ENCODE assay signal across 16 mouse cellular contexts in the genomic region with DNA sequence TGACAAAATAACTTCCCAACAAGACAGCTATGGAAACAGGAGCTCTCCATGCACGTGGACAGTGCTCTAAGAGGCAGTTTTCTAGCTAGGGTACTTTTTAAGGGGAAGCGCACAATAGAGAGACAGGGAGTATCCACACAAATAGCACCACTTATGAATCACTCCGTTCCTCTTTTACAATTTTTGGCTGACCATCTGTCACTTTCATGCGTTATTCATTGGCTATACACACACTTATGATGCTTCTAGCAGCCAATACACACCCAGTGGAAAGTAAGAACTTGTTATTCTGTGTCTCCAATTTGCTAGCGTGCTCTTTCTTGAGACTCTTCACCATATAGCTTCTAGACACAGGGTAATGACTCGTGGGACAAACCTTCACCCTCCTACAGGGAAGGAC.
"Had no signal": no experiment of that assay in that cellular context is flagged by ENCODE, and none has a peak within 500 bp of the region (broad histone marks: within the 10 kb centered on the region; RNA-seq: fewer than 3 reads in every experiment).

No protein-coding gene starts in this region.

- H3K36me3 ChIP-seq: liver, embryonic 15.5 days; neural tube, embryonic 15.5 days had no signal

- H3K27ac ChIP-seq: layer of hippocampus, adult 2 months; left cerebral cortex, adult 2 months; limb, embryonic 10.5 days; liver, embryonic 15.5 days; midbrain, embryonic 10.5 days; neural tube, embryonic 15.5 days had no signal

- H3K9ac ChIP-seq: liver, embryonic 15.5 days; lung, embryonic 14.5 days; neural tube, embryonic 15.5 days had no signal

- H3K4me1 ChIP-seq: limb, embryonic 10.5 days; midbrain, embryonic 10.5 days; neural tube, embryonic 15.5 days had no signal

- H3K4me3 ChIP-seq: layer of hippocampus, adult 2 months; left cerebral cortex, adult 2 months; limb, embryonic 10.5 days; liver, embryonic 15.5 days; midbrain, embryonic 10.5 days; myocyte; neural tube, embryonic 15.5 days had no signal

- H3K4me2 ChIP-seq: liver, embryonic 11.5 days; liver, embryonic 15.5 days; lung, embryonic 14.5 days; neural tube, embryonic 15.5 days had no signal

- H3K27me3 ChIP-seq: liver, embryonic 15.5 days; neural tube, embryonic 15.5 days had no signal

- H3K9me3 ChIP-seq: limb, embryonic 10.5 days; liver, embryonic 15.5 days; midbrain, embryonic 10.5 days; neural tube, embryonic 15.5 days had no signal

- DNase-seq: kidney, postnatal 10 days; kidney, postnatal 4 days; lung, embryonic 14.5 days; lung, postnatal 10 days; lung, postnatal 4 days; midbrain, embryonic 14.5 days; right cerebral cortex, postnatal 14 days; thymus, postnatal 4 days had no signal
